ENCODE assay signal across 23 mouse cellular contexts in the genomic region with DNA sequence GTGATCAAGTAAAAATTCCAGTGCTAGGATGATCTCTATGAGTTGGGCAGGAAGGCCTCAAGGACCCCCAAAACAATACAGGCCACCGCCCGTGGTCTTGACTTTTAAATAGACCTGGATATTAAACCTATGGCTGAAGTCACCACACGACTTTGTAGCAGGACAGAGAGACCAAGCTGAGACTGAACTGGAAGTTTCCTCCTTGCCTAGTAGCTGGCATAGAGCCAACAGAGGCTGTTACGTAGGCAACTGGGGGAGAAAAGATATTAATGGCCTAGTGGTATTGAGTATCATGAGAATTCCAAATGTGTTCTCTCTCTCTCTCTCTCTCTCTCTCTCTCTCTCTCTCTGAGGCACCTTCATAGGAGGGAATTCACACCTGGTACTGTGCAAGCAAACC. TPM values are rescaled to one million over a fixed set of nuclear protein-coding genes. Genes with fewer than 3 reads are reported as not detected.
DNase-seq lines count a peak whose midpoint lies in the region; ATAC-seq and TF ChIP-seq lines count a peak whose summit lies in the region.
"Had no signal": no experiment of that assay in that cellular context is flagged by ENCODE, and none has a peak within 500 bp of the region (broad histone marks: within the 10 kb centered on the region; RNA-seq: fewer than 3 reads in every experiment).

No protein-coding gene starts in this region.

- no peak overlapping the region for H3K4me2 ChIP-seq in forebrain, embryonic 14.5 days (ENCODE audit: low read length)
- no peak overlapping the region for H3K4me2 ChIP-seq in forebrain, embryonic 15.5 days (replicated peaks)
- H3K4me2 ChIP-seq in midbrain, embryonic 14.5 days (ENCODE audit: low read length), result no peak overlapping the region
- no peak overlapping the region for H3K4me2 ChIP-seq in midbrain, embryonic 16.5 days (ENCODE audit: low read length)
- H3K4me2 ChIP-seq: forebrain, embryonic 13.5 days; limb, embryonic 15.5 days; lung, embryonic 15.5 days; midbrain, embryonic 15.5 days had no signal

- no peaks in the 10 kb centered on the region for H3K4me1 ChIP-seq in forebrain, embryonic 14.5 days (ENCODE audit: control insufficient read depth, insufficient read depth, low read length)
- no peaks in the 10 kb centered on the region for H3K4me1 ChIP-seq in forebrain, embryonic 15.5 days
- H3K4me1 ChIP-seq in midbrain, embryonic 14.5 days (ENCODE audit: control insufficient read depth, insufficient read depth, low read length), result no peaks in the 10 kb centered on the region
- no peaks in the 10 kb centered on the region for H3K4me1 ChIP-seq in midbrain, embryonic 16.5 days (ENCODE audit: control insufficient read depth, insufficient read depth, low read length)
- H3K4me1 ChIP-seq: forebrain, embryonic 13.5 days; limb, embryonic 10.5 days; lung, embryonic 15.5 days; midbrain, embryonic 15.5 days had no signal

- no peaks in the 10 kb centered on the region for H3K27me3 ChIP-seq in forebrain, embryonic 14.5 days (replicated peaks; ENCODE audit: control insufficient read depth, insufficient read depth, low read length)
- H3K27me3 ChIP-seq in forebrain, embryonic 15.5 days, result no peaks in the 10 kb centered on the region
- H3K27me3 ChIP-seq in midbrain, embryonic 14.5 days (ENCODE audit: control insufficient read depth, insufficient read depth, low read length), result no peaks in the 10 kb centered on the region
- no peaks in the 10 kb centered on the region for H3K27me3 ChIP-seq in midbrain, embryonic 16.5 days (ENCODE audit: control insufficient read depth, insufficient read depth, low read depth, low read length)
- H3K27me3 ChIP-seq: forebrain, embryonic 13.5 days; limb, embryonic 15.5 days; lung, embryonic 15.5 days; midbrain, embryonic 15.5 days had no signal

- no peak overlapping the region for H3K4me3 ChIP-seq in forebrain, embryonic 14.5 days (ENCODE audit: low read depth, low read length)
- H3K4me3 ChIP-seq in forebrain, embryonic 15.5 days, result no peak overlapping the region
- no peak overlapping the region for H3K4me3 ChIP-seq in midbrain, embryonic 14.5 days (replicated peaks; ENCODE audit: low read depth, low read length)
- no peak overlapping the region for H3K4me3 ChIP-seq in midbrain, embryonic 16.5 days (ENCODE audit: low read depth, low read length)
- H3K4me3 ChIP-seq: forebrain, embryonic 13.5 days; heart, adult 2 months; limb, embryonic 10.5 days; limb, embryonic 15.5 days; lung, embryonic 15.5 days; midbrain, embryonic 15.5 days had no signal

- DNase-seq in forebrain, embryonic 14.5 days (ENCODE audit: low spot score), result peak; percentile 23
- DNase-seq in kidney, postnatal 10 days, result peak; percentile 31
- DNase-seq in kidney, adult 11 months, result no peak
- DNase-seq in midbrain, embryonic 14.5 days, result peak; percentile 25
- DNase-seq in brain, embryonic 14.5 days (ENCODE audit: low read depth), result peak; percentile 25
- DNase-seq: adrenal gland, adult 8-10 months; B cell, adult 2 months; cerebellum, adult 2 months; cerebellum, postnatal 14 days; gastrocnemius, postnatal 36 days; heart, adult 2 months; layer of hippocampus, postnatal 36 days; thymus, adult 2 months; thymus, postnatal 36 days had no signal

- TF ChIP-seq POLR2A in brain, embryonic 14.5 days (IDR thresholded peaks at IDR 0.05; ENCODE audit: borderline replicate concordance, extremely low read depth, insufficient read depth, insufficient read length, poor library complexity, severe bottlenecking), result no peak

- H3K27ac ChIP-seq in forebrain, embryonic 14.5 days (ENCODE audit: low read depth, low read length), result no peak overlapping the region
- H3K27ac ChIP-seq in forebrain, embryonic 15.5 days (replicated peaks), result no peak overlapping the region
- no peak overlapping the region for H3K27ac ChIP-seq in midbrain, embryonic 14.5 days (replicated peaks; ENCODE audit: low read depth, low read length)
- no peak overlapping the region for H3K27ac ChIP-seq in midbrain, embryonic 16.5 days (ENCODE audit: low read length)
- H3K27ac ChIP-seq: forebrain, embryonic 13.5 days; heart, adult 2 months; limb, embryonic 10.5 days; limb, embryonic 15.5 days; liver, embryonic 14.5 days; lung, embryonic 15.5 days; midbrain, embryonic 15.5 days had no signal

- ATAC-seq in forebrain, embryonic 14.5 days, result no peak
- ATAC-seq in forebrain, embryonic 15.5 days (replicated peaks), result no peak
- no peak for ATAC-seq in midbrain, embryonic 14.5 days (ENCODE audit: low FRiP score, low TSS enrichment)
- no peak for ATAC-seq in midbrain, embryonic 16.5 days
- ATAC-seq: forebrain, embryonic 13.5 days; hindbrain, embryonic 16.5 days; midbrain, embryonic 15.5 days had no signal

- H3K9ac ChIP-seq in forebrain, embryonic 14.5 days (ENCODE audit: low read length), result no peak overlapping the region
- H3K9ac ChIP-seq in forebrain, embryonic 15.5 days (replicated peaks), result no peak overlapping the region
- H3K9ac ChIP-seq in midbrain, embryonic 14.5 days (replicated peaks; ENCODE audit: low read length), result no peak overlapping the region
- H3K9ac ChIP-seq in midbrain, embryonic 16.5 days (ENCODE audit: low read depth, low read length), result no peak overlapping the region
- H3K9ac ChIP-seq: forebrain, embryonic 13.5 days; limb, embryonic 15.5 days; liver, embryonic 14.5 days; lung, embryonic 15.5 days; midbrain, embryonic 15.5 days had no signal

- no peaks in the 10 kb centered on the region for H3K9me3 ChIP-seq in forebrain, embryonic 14.5 days (replicated peaks; ENCODE audit: control insufficient read depth, low read length)
- H3K9me3 ChIP-seq in forebrain, embryonic 15.5 days, result no peaks in the 10 kb centered on the region
- H3K9me3 ChIP-seq in midbrain, embryonic 14.5 days (ENCODE audit: control insufficient read depth, low read length), result no peaks in the 10 kb centered on the region
- H3K9me3 ChIP-seq in midbrain, embryonic 16.5 days (replicated peaks; ENCODE audit: control insufficient read depth, low read length, poor library complexity, severe bottlenecking), result no peaks in the 10 kb centered on the region
- H3K9me3 ChIP-seq: forebrain, embryonic 13.5 days; limb, embryonic 10.5 days; limb, embryonic 15.5 days; lung, embryonic 15.5 days; midbrain, embryonic 15.5 days had no signal

- no peak for TF ChIP-seq CTCF in brain, embryonic 14.5 days (IDR thresholded peaks at IDR 0.05; ENCODE audit: borderline replicate concordance, extremely low read depth, insufficient read depth, insufficient read length)

- no peaks in the 10 kb centered on the region for H3K36me3 ChIP-seq in forebrain, embryonic 14.5 days (ENCODE audit: control insufficient read depth, insufficient read depth, low read length)
- no peaks in the 10 kb centered on the region for H3K36me3 ChIP-seq in forebrain, embryonic 15.5 days
- H3K36me3 ChIP-seq in midbrain, embryonic 14.5 days (ENCODE audit: control insufficient read depth, insufficient read depth, low read length), result no peaks in the 10 kb centered on the region
- no peaks in the 10 kb centered on the region for H3K36me3 ChIP-seq in midbrain, embryonic 16.5 days (ENCODE audit: control insufficient read depth, insufficient read depth, low read length)
- H3K36me3 ChIP-seq: limb, embryonic 10.5 days; limb, embryonic 15.5 days; lung, embryonic 15.5 days; midbrain, embryonic 15.5 days had no signal

- WGBS in forebrain, embryonic 14.5 days, result 75% methylated on average over 4 of the region's 4 CpGs
- WGBS in forebrain, embryonic 15.5 days, result 67% methylated on average over 4 of the region's 4 CpGs
- 77% methylated on average over 4 of the region's 4 CpGs for WGBS in midbrain, embryonic 14.5 days
- WGBS in midbrain, embryonic 16.5 days, result 82% methylated on average over 4 of the region's 4 CpGs

RNA-seq across cellular contexts. Expression of a gene that starts 50.8 kb away (rescaled TPM):
- 23.6 and 26.9 TPM in 2 replicates for polyA plus RNA-seq in forebrain, embryonic 14.5 days (2014; fragmentation: Nextera tagmentation; extraction: Ambion mirVana)
- polyA plus RNA-seq in forebrain, embryonic 15.5 days (2015; fragmentation: Nextera tagmentation; extraction: Ambion mirVana), result 41.0 and 42.1 TPM in 2 replicates
- 28.7 and 33.3 TPM in 2 replicates for polyA plus RNA-seq in midbrain, embryonic 14.5 days (2014; fragmentation: Nextera tagmentation; extraction: Ambion mirVana)
- polyA plus RNA-seq in midbrain, embryonic 16.5 days (2015; fragmentation: Nextera tagmentation; extraction: Ambion mirVana), result 31.2 and 33.2 TPM in 2 replicates
- 10.0 and 11.2 TPM in 2 replicates for polyA plus RNA-seq in brain, embryonic 14.5 days (2012; rRNA removed)

RNA-seq across cellular contexts. Expression of a gene that starts 51.0 kb away (rescaled TPM):
- polyA plus RNA-seq in forebrain, embryonic 14.5 days (2014; fragmentation: Nextera tagmentation; extraction: Ambion mirVana), result 15.7 and 19.1 TPM in 2 replicates
- polyA plus RNA-seq in forebrain, embryonic 15.5 days (2015; fragmentation: Nextera tagmentation; extraction: Ambion mirVana), result 14.7 and 16.5 TPM in 2 replicates
- 9.6 and 13.8 TPM in 2 replicates for polyA plus RNA-seq in midbrain, embryonic 14.5 days (2014; fragmentation: Nextera tagmentation; extraction: Ambion mirVana)
- polyA plus RNA-seq in midbrain, embryonic 16.5 days (2015; fragmentation: Nextera tagmentation; extraction: Ambion mirVana), result 11.2 and 12.6 TPM in 2 replicates
- 11.8 and 13.2 TPM in 2 replicates for polyA plus RNA-seq in brain, embryonic 14.5 days (2012; rRNA removed)
